In the genomic region with DNA sequence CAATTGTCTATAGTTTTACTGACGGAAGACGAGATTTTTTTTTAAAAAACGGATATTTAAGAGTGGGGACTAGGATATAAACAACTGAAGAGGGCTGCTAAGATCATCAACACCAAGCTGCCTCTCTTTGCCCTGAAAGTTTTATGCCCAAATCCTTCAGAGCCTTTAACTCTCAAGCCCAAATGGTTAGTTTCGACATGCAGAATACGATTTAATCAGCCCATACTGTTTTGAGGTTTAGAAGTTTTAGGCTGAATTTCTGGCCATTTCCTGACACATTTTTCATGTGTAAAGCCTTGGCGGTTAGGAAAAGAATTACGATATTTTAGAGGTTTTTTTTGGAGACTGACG, we compare ENCODE assay signal across 7 mouse cellular contexts. TPM values are rescaled to one million over a fixed set of nuclear protein-coding genes. Genes with fewer than 3 reads are reported as not detected.
DNase-seq lines count a peak whose midpoint lies in the region; ATAC-seq and TF ChIP-seq lines count a peak whose summit lies in the region.

No protein-coding gene starts in this region.

- ATAC-seq in forebrain, embryonic 14.5 days: no peak
- no peak for ATAC-seq in liver, embryonic 13.5 days (ENCODE audit: low read depth)

- H3K9me3 ChIP-seq in forebrain, embryonic 14.5 days (replicated peaks; ENCODE audit: control insufficient read depth, low read length): no peaks in the 10 kb centered on the region
- H3K9me3 ChIP-seq in liver, embryonic 13.5 days (replicated peaks): no peaks in the 10 kb centered on the region

- TF ChIP-seq POLR2A in testis, adult 2 months (IDR thresholded peaks at IDR 0.05; ENCODE audit: control insufficient read depth, low read depth, low read length): no peak

- TF ChIP-seq CTCF in testis, adult 2 months (IDR thresholded peaks at IDR 0.05; ENCODE audit: control insufficient read depth, insufficient read depth, insufficient replicate concordance, low read depth, low read length): no peak

- H3K4me2 ChIP-seq in forebrain, embryonic 14.5 days (ENCODE audit: low read length): peak overlapping the region; percentile 63
- peak overlapping the region; percentile 72 for H3K4me2 ChIP-seq in liver, embryonic 13.5 days

- peak overlapping the region; percentile 99 for H3K4me3 ChIP-seq in testis, adult 2 months (ENCODE audit: control insufficient read depth, low read depth, low read length)
- H3K4me3 ChIP-seq in forebrain, embryonic 14.5 days (ENCODE audit: low read depth, low read length): peak overlapping the region; percentile 94
- peak overlapping the region; percentile 95 for H3K4me3 ChIP-seq in liver, embryonic 13.5 days (replicated peaks)

- no peaks in the 10 kb centered on the region for H3K27me3 ChIP-seq in testis, adult 2 months (ENCODE audit: control insufficient read depth, insufficient read depth, low read length)
- H3K27me3 ChIP-seq in forebrain, embryonic 14.5 days (replicated peaks; ENCODE audit: control insufficient read depth, insufficient read depth, low read length): no peaks in the 10 kb centered on the region
- no peaks in the 10 kb centered on the region for H3K27me3 ChIP-seq in liver, embryonic 13.5 days

- no peak overlapping the region; the same call in 1 of the 2 replicates for H3K9ac ChIP-seq in forebrain, embryonic 14.5 days (ENCODE audit: low read length)
- H3K9ac ChIP-seq in liver, embryonic 13.5 days: peak overlapping the region; percentile 97

- peak overlapping the region; percentile 22 for H3K27ac ChIP-seq in testis, adult 2 months (ENCODE audit: control insufficient read depth, insufficient read depth, low read depth, low read length)
- H3K27ac ChIP-seq in forebrain, embryonic 14.5 days (ENCODE audit: low read depth, low read length): no peak overlapping the region
- H3K27ac ChIP-seq in liver, embryonic 13.5 days: no peak overlapping the region

- intact Hi-C loops in gastrocnemius, postnatal 36 days (cut with DNase I): no loop called here

- no peaks in the 10 kb centered on the region for H3K36me3 ChIP-seq in testis, adult 2 months (ENCODE audit: control insufficient read depth, insufficient read depth, low read length)
- H3K36me3 ChIP-seq in forebrain, embryonic 14.5 days (ENCODE audit: control insufficient read depth, insufficient read depth, low read length): 0 out of 2 replicates have a peak, but pooled peaks cover 9% of the 10 kb centered on the region
- no peaks in the 10 kb centered on the region for H3K36me3 ChIP-seq in liver, embryonic 13.5 days

- no peak for DNase-seq in testis, postnatal 14 days (ENCODE audit: low spot score)
- no peak for DNase-seq in forebrain, embryonic 14.5 days (ENCODE audit: low spot score)
- DNase-seq in liver, embryonic 13.5 days: no peak
- no peak for DNase-seq in right cerebral cortex, postnatal 14 days
- no peak for DNase-seq in gastrocnemius, postnatal 36 days
- DNase-seq in thymus, postnatal 10 days (ENCODE audit: low spot score in 2 of 2): no peak

- 48% methylated on average over 8 of the region's 8 CpGs for WGBS in forebrain, embryonic 14.5 days
- 43% methylated on average over 8 of the region's 8 CpGs for WGBS in liver, embryonic 13.5 days (ENCODE audit: insufficient replicate concordance)

- peaks cover 3% of the 10 kb centered on the region; the same call in 1 of the 2 replicates for H3K4me1 ChIP-seq in testis, adult 2 months (ENCODE audit: control insufficient read depth, insufficient read depth, low read length)
- H3K4me1 ChIP-seq in forebrain, embryonic 14.5 days (ENCODE audit: control insufficient read depth, insufficient read depth, low read length): peaks cover 22% of the 10 kb centered on the region
- H3K4me1 ChIP-seq in liver, embryonic 13.5 days (replicated peaks): peaks cover 32% of the 10 kb centered on the region

RNA-seq across cellular contexts. Expression of a gene that starts 0.3 kb away (rescaled TPM):
- 4.7 and 5.2 TPM in 2 replicates for polyA plus RNA-seq in testis, adult 2 months (2012; rRNA removed)
- polyA plus RNA-seq in forebrain, embryonic 14.5 days (2014; fragmentation: Nextera tagmentation; extraction: Ambion mirVana): 38.4 and 49.4 TPM in 2 replicates
- 17.6 and 21.8 TPM in 2 replicates for polyA plus RNA-seq in liver, embryonic 13.5 days (2015; fragmentation: Nextera tagmentation; extraction: Ambion mirVana)
- total RNA-seq in gastrocnemius, postnatal 36 days (2021): 10 to 100 TPM; 11.5 to 14.0 TPM

RNA-seq across cellular contexts. Expression of a gene that starts 38.0 kb away (rescaled TPM):
- polyA plus RNA-seq in testis, adult 2 months (2012; rRNA removed): 29.9 and 32.7 TPM in 2 replicates
- polyA plus RNA-seq in forebrain, embryonic 14.5 days (2014; fragmentation: Nextera tagmentation; extraction: Ambion mirVana): 443 and 466 TPM in 2 replicates
- 211 and 250 TPM in 2 replicates for polyA plus RNA-seq in liver, embryonic 13.5 days (2015; fragmentation: Nextera tagmentation; extraction: Ambion mirVana)
- 100 to 1,000 TPM; 167 to 194 TPM for total RNA-seq in gastrocnemius, postnatal 36 days (2021)

RNA-seq across cellular contexts. Expression of a gene that starts 39.6 kb away (rescaled TPM):
- polyA plus RNA-seq in testis, adult 2 months (2012; rRNA removed): 1.6 and 1.9 TPM in 2 replicates
- polyA plus RNA-seq in forebrain, embryonic 14.5 days (2014; fragmentation: Nextera tagmentation; extraction: Ambion mirVana): 6.6 and 9.7 TPM in 2 replicates
- 6.3 and 6.8 TPM in 2 replicates for polyA plus RNA-seq in liver, embryonic 13.5 days (2015; fragmentation: Nextera tagmentation; extraction: Ambion mirVana)
- 1 to 10 TPM in 1 of 2 experiments, under 1 TPM in 1; 0.99 to 3.0 TPM for total RNA-seq in gastrocnemius, postnatal 36 days (2021)
